Mouse (Mus musculus) ES-E14 (cell line): ENCODE results near the gene Soat2. TPM values are rescaled to one million over a fixed set of nuclear protein-coding genes. Genes with fewer than 3 reads are reported as not detected.

Experiments used
- DNase-seq: peaks from one replicate; pipeline ENCODE4 v3.0.0-alpha.2; 2013; ENCODE audit warnings: low read depth, low spot score
- H3K27ac ChIP-seq: 2 replicates; pipeline ENCODE4 v1.5.1; 2012; ENCODE audit warnings: low read depth, mild to moderate bottlenecking, low read length, moderate library complexity, mixed read lengths; ENCODE audit not compliant: poor library complexity, insufficient read depth, severe bottlenecking
- H3K36me3 ChIP-seq: 2 replicates; pipeline ENCODE4 v1.6.1; 2012; ENCODE audit warnings: mild to moderate bottlenecking, low read length, moderate library complexity, mixed read lengths; ENCODE audit not compliant: control insufficient read depth, poor library complexity, insufficient read depth, severe bottlenecking
- H3K4me1 ChIP-seq, 2 experiments: fragments of 150-350 bp in 1 of 2; sonication (generic) in 1 of 2; 2 replicates each; pipeline ENCODE4 v1.6.1; 2012; ENCODE audit warnings: low read length in 2 of 2, mild to moderate bottlenecking in 1 of 2, mixed read lengths in 1 of 2; ENCODE audit not compliant: control insufficient read depth in 2 of 2, insufficient read depth in 2 of 2, poor library complexity in 1 of 2
- H3K4me3 ChIP-seq, 2 experiments: fragments of 150-350 bp in 1 of 2; sonication (generic) in 1 of 2; 2 replicates each; pipeline ENCODE4 v1.5.1; 2012; ENCODE audit warnings: low read length in 2 of 2, low read depth in 1 of 2, mild to moderate bottlenecking in 1 of 2, mixed read lengths in 1 of 2; ENCODE audit not compliant: insufficient read depth in 1 of 2, poor library complexity in 1 of 2, severe bottlenecking in 1 of 2
- H3K9ac ChIP-seq: 2 replicates; pipeline ENCODE4 v1.6.1; 2012; ENCODE audit warnings: low read depth, mild to moderate bottlenecking, low read length, mixed read lengths; ENCODE audit not compliant: poor library complexity, insufficient read depth, severe bottlenecking
- H3K9me3 ChIP-seq: fragments of 150-350 bp; sonication (generic); 2 replicates; pipeline ENCODE4 v1.6.1; 2012; ENCODE audit warnings: low read depth, mild to moderate bottlenecking, low read length; ENCODE audit not compliant: control insufficient read depth, insufficient read depth
- CHD2 ChIP-seq: IDR thresholded peaks from 2 replicates; pipeline ENCODE4 v1.6.1; 2014; ENCODE audit warnings: mild to moderate bottlenecking, low read depth, low read length, inconsistent platforms
- HCFC1 ChIP-seq: IDR thresholded peaks from 2 replicates; pipeline ENCODE4 v1.6.1; 2012; ENCODE audit warnings: low read length, inconsistent platforms, borderline replicate concordance; ENCODE audit not compliant: insufficient read depth
- MAFK ChIP-seq: IDR thresholded peaks from 2 replicates; pipeline ENCODE4 v1.6.1; 2014; ENCODE audit warnings: mild to moderate bottlenecking, low read depth, low read length, inconsistent platforms; ENCODE audit not compliant: insufficient read depth
- ZC3H11A ChIP-seq: IDR thresholded peaks from 2 replicates; pipeline ENCODE4 v1.6.1; 2012; ENCODE audit warnings: low read depth, mild to moderate bottlenecking, inconsistent platforms, low read length, borderline replicate concordance
- ZNF384 ChIP-seq: IDR thresholded peaks from 2 replicates; pipeline ENCODE4 v1.6.1; 2012; ENCODE audit warnings: low read depth, low read length, inconsistent platforms
- in situ Hi-C, 2 experiments: fragments of 600-800 bp; cut with MboI; formaldehyde crosslinking; loops; one replicate each; pipeline ENCODE4 v1.15.1; 2025; ENCODE audit warnings: low sequenced_read_pairs in 2 of 2, inconsistent platforms in 1 of 2; ENCODE audit not compliant: unreplicated experiment in 2 of 2
- total RNA-seq: library from RNA; depleted of rRNA; stranded (reverse); fragments of 300-350 nt; gene quantifications from 2 replicates; pipeline ENCODE4 v1.2.3, GENCODE M21; 2012; rRNA removed

Soat2 gene
- total RNA-seq, 1 experiment, result 5.3 TPM

DNA sequence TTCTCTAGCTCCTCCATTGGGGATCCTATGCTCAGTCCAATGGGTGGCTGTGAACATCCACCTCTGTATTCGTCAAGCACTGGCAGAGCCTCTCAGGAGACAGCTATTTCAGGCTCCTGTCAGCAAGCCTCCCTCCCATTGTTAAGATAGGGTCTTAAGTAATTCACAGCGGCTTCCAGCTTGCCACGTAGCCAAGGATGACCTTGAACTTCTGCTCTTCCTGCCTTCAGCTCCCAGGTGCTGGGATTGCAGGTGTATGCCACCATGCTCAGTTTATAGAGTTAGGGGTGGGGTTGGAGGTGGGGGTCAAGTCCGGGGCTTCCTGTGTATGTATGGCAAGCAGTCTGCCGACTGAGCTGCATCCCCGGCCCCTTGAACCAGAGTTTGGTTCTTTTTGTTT, 61.6 kb downstream of the Soat2 start:
- no peak for DNase-seq
- Histone ChIP-seq H3K4me3 (0 out of 4 replicates have a peak overlapping the region, but pooled peaks of 1 of the 2 experiments have one; percentile 2), H3K27ac (peak overlapping the region; percentile 86; the same call in 1 of the 2 replicates), H3K9ac (no peak overlapping the region; the same call in 1 of the 2 replicates), H3K36me3 (peaks cover 53% of the 10 kb centered on the region), H3K4me1 (peaks cover 25 to 50% of the 10 kb centered on the region in 2 experiments), H3K9me3 (no peaks in the 10 kb centered on the region)
- in situ Hi-C loops, result no loop called here
- TF ChIP-seq MAFK (no peak), ZNF384 (no peak), CHD2 (no peak), HCFC1 (no peak), ZC3H11A (no peak)

Other genes starting within 250 kb of the Soat2 start
- gene Krt4, start 225.8 kb upstream of the Soat2 start, total RNA-seq, result 0.13 TPM in 1 of 2 replicates, not detected in the other
- gene Krt79, start 210.2 kb upstream of the Soat2 start, total RNA-seq, result 0.74 and 2.0 TPM in 2 replicates
- 0.09 TPM in 1 of 2 replicates, not detected in the other for gene Krt78, start 196.2 kb upstream of the Soat2 start, total RNA-seq
- 346 and 451 TPM in 2 replicates for gene Krt8, start 146.0 kb upstream of the Soat2 start, total RNA-seq
- gene Krt18, start 122.3 kb upstream of the Soat2 start, total RNA-seq, result 266 and 382 TPM in 2 replicates
- gene Eif4b, start 76.8 kb upstream of the Soat2 start, total RNA-seq, result 361 and 417 TPM in 2 replicates
- 4.5 and 4.9 TPM in 2 replicates for gene Tns2, start 50.1 kb upstream of the Soat2 start, total RNA-seq
- 22.7 and 34.8 TPM in 2 replicates for gene Spryd3, start 14.3 kb upstream of the Soat2 start, total RNA-seq
- gene Igfbp6, start 6.2 kb upstream of the Soat2 start, total RNA-seq, result 4.2 and 7.5 TPM in 2 replicates
- 97.3 and 98.5 TPM in 2 replicates for gene Zfp740, start 52.7 kb downstream of the Soat2 start, total RNA-seq
- 47.3 and 51.9 TPM in 2 replicates for gene Csad, start 54.2 kb downstream of the Soat2 start, total RNA-seq
- gene Itgb7, start 81.4 kb downstream of the Soat2 start, total RNA-seq, result 34.0 and 93.0 TPM in 2 replicates
- gene Rarg, start 107.0 kb downstream of the Soat2 start, total RNA-seq, result 101 and 115 TPM in 2 replicates
- gene Gm9918, start 120.0 kb downstream of the Soat2 start, total RNA-seq, result 0.45 and 1.0 TPM in 2 replicates
- gene Mfsd5, start 128.9 kb downstream of the Soat2 start, total RNA-seq, result 89.9 and 95.7 TPM in 2 replicates
- gene Espl1, start 145.7 kb downstream of the Soat2 start, total RNA-seq, result 84.1 TPM in 2 replicates
- gene Pfdn5, start 175.6 kb downstream of the Soat2 start, total RNA-seq, result 139 and 201 TPM in 2 replicates
- gene Myg1, start 181.2 kb downstream of the Soat2 start, total RNA-seq, result 84.7 and 109 TPM in 2 replicates
- 69.2 and 86.0 TPM in 2 replicates for gene Aaas, start 200.2 kb downstream of the Soat2 start, total RNA-seq
- 0.09 TPM in 1 of 2 replicates, not detected in the other for gene Sp7, start 216.7 kb downstream of the Soat2 start, total RNA-seq